In the genomic region with DNA sequence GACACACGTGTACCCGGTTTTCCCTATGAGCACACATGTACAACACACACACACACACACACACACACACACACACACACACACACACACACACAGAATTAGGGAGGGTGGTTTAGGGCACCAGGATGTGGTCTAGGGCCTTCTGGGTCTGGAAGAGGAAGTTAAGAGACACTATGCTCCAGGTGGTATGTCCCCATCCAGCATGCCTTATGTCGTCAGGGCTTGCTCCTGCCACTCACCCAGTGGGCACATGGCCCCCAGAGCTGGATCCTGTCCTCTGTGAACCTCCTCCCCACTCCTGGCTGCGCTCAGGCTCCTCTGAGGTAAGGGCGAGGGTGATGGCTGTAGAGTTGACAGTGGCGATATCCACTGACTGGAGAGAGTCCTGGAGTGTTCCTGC, we compare ENCODE assay signal across 12 mouse cellular contexts. TPM values are rescaled to one million over a fixed set of nuclear protein-coding genes. Genes with fewer than 3 reads are reported as not detected.
DNase-seq lines count a peak whose midpoint lies in the region; ATAC-seq and TF ChIP-seq lines count a peak whose summit lies in the region.
"Had no signal": no experiment of that assay in that cellular context is flagged by ENCODE, and none has a peak within 500 bp of the region (broad histone marks: within the 10 kb centered on the region; RNA-seq: fewer than 3 reads in every experiment).

No protein-coding gene starts in this region.

- peaks cover 39% of the 10 kb centered on the region for H3K4me1 ChIP-seq in forebrain, embryonic 10.5 days
- H3K4me1 ChIP-seq in forebrain, postnatal 0 days (ENCODE audit: insufficient read depth), result peaks cover 12% of the 10 kb centered on the region
- H3K4me1 ChIP-seq in liver, embryonic 12.5 days, result peaks cover 19% of the 10 kb centered on the region

- no peak overlapping the region for H3K4me2 ChIP-seq in forebrain, postnatal 0 days (ENCODE audit: low read depth)
- peak overlapping the region; percentile 75 for H3K4me2 ChIP-seq in liver, embryonic 12.5 days
- H3K4me2 ChIP-seq: hindbrain, embryonic 13.5 days had no signal

- H3K9me3 ChIP-seq in forebrain, embryonic 10.5 days, result no peaks in the 10 kb centered on the region
- no peaks in the 10 kb centered on the region for H3K9me3 ChIP-seq in forebrain, postnatal 0 days (ENCODE audit: low read length)
- H3K9me3 ChIP-seq in liver, embryonic 12.5 days (replicated peaks), result no peaks in the 10 kb centered on the region
- H3K9me3 ChIP-seq: hindbrain, embryonic 13.5 days; limb, embryonic 10.5 days had no signal

- no peak for DNase-seq in forebrain, embryonic 10.5 days (ENCODE audit: extremely low spot score, low spot score)
- no peak for DNase-seq in forebrain, postnatal 0 days
- DNase-seq in splenic B cell, adult 2 months (ENCODE audit: low read depth, low spot score), result peak; percentile 82
- no peak for DNase-seq in left cerebral cortex, adult 11 months (ENCODE audit: low spot score)
- no peak for DNase-seq in layer of hippocampus, postnatal 25 days (ENCODE audit: extremely low spot score in 1 of 2, low spot score in 1 of 2)
- DNase-seq in lung, postnatal 4 days, result no peak

- H3K9ac ChIP-seq in forebrain, postnatal 0 days, result no peak overlapping the region
- no peak overlapping the region for H3K9ac ChIP-seq in liver, embryonic 12.5 days

- ATAC-seq in forebrain, postnatal 0 days, result no peak
- peak; percentile 72 for ATAC-seq in CD4-positive, CD25-positive, alpha-beta regulatory T cell, adult 4 months
- ATAC-seq in liver, embryonic 12.5 days, result no peak
- ATAC-seq: forebrain, embryonic 14.5 days had no signal

- no peaks in the 10 kb centered on the region for H3K27me3 ChIP-seq in forebrain, embryonic 10.5 days (ENCODE audit: poor library complexity, severe bottlenecking)
- H3K27me3 ChIP-seq in forebrain, postnatal 0 days (ENCODE audit: insufficient read depth, low read length), result no peaks in the 10 kb centered on the region
- peaks cover 5% of the 10 kb centered on the region; the same call in 1 of the 2 replicates for H3K27me3 ChIP-seq in liver, embryonic 12.5 days (replicated peaks)
- H3K27me3 ChIP-seq in splenic B cell, adult 2 months (ENCODE audit: control insufficient read depth, insufficient read depth, low read length, poor library complexity, severe bottlenecking), result no peaks in the 10 kb centered on the region
- H3K27me3 ChIP-seq: hindbrain, embryonic 13.5 days had no signal

- 94% methylated on average over 6 of the region's 6 CpGs for WGBS in forebrain, embryonic 10.5 days
- 89% methylated on average over 6 of the region's 6 CpGs for WGBS in forebrain, postnatal 0 days
- WGBS in liver, embryonic 12.5 days (ENCODE audit: insufficient replicate concordance), result 58% methylated on average over 6 of the region's 6 CpGs

- peaks cover 19% of the 10 kb centered on the region for H3K36me3 ChIP-seq in forebrain, embryonic 10.5 days (replicated peaks)
- H3K36me3 ChIP-seq in forebrain, postnatal 0 days (ENCODE audit: insufficient read depth), result no peaks in the 10 kb centered on the region; the same call in 1 of the 2 replicates
- no peaks in the 10 kb centered on the region for H3K36me3 ChIP-seq in liver, embryonic 12.5 days
- no peaks in the 10 kb centered on the region; the same call in 1 of the 2 replicates for H3K36me3 ChIP-seq in splenic B cell, adult 2 months (ENCODE audit: control insufficient read depth, insufficient read depth, low read length, poor library complexity, severe bottlenecking)
- H3K36me3 ChIP-seq: hindbrain, embryonic 13.5 days had no signal

- H3K27ac ChIP-seq in forebrain, embryonic 10.5 days, result peak overlapping the region; percentile 48; the same call in 1 of the 2 replicates
- H3K27ac ChIP-seq in forebrain, postnatal 0 days (ENCODE audit: low read depth, low read length), result no peak overlapping the region
- H3K27ac ChIP-seq in liver, embryonic 12.5 days, result no peak overlapping the region
- H3K27ac ChIP-seq: limb, embryonic 10.5 days; stomach, postnatal 0 days had no signal

- TF ChIP-seq CTCF in forebrain, postnatal 0 days (IDR thresholded peaks at IDR 0.05; ENCODE audit: low read depth), result no peak

- H3K4me3 ChIP-seq in forebrain, embryonic 10.5 days, result no peak overlapping the region
- H3K4me3 ChIP-seq in forebrain, postnatal 0 days (ENCODE audit: low read depth, low read length), result no peak overlapping the region
- H3K4me3 ChIP-seq in liver, embryonic 12.5 days, result no peak overlapping the region
- H3K4me3 ChIP-seq: hindbrain, embryonic 13.5 days; limb, embryonic 10.5 days had no signal

RNA-seq across cellular contexts. Expression of gene BC034090, which starts 21.2 kb away (rescaled TPM):
- polyA plus RNA-seq in forebrain, embryonic 10.5 days (2016; fragmentation: Nextera tagmentation; extraction: Ambion mirVana), result 3.6 and 4.4 TPM in 2 replicates
- 7.4 and 9.9 TPM in 2 replicates for total RNA-seq in forebrain, postnatal 0 days (2014; rRNA removed)
- polyA plus RNA-seq in forebrain, postnatal 0 days (2015; fragmentation: Nextera tagmentation; extraction: Ambion mirVana), result 1.4 and 2.5 TPM in 2 replicates
- polyA plus RNA-seq in CD4-positive, CD25-positive, alpha-beta regulatory T cell, adult 4 months (2017; shearing (Covaris generic)), result under 1 TPM; 0.29 to 0.32 TPM
- 0.28 and 0.46 TPM in 2 replicates for polyA plus RNA-seq in liver, embryonic 12.5 days (2016; fragmentation: Nextera tagmentation; extraction: Ambion mirVana)
- total RNA-seq in layer of hippocampus, postnatal 25 days (2021), result 10 to 100 TPM in 1 of 2 experiments, 1 to 10 TPM in 1; 8.1 to 11.6 TPM
